Mouse (Mus musculus) layer of hippocampus, adult 18-20 months (tissue): ENCODE data around the gene Olfr1471. TPM values are rescaled to one million over a fixed set of nuclear protein-coding genes. Genes with fewer than 3 reads are reported as not detected.
"Not testable (repeated sequence)": the region's sequence is repeated elsewhere in the genome, so short reads cannot be mapped to it uniquely, and the experiment has no call there.

Experiments
- DNase-seq, 2 experiments: peaks; one replicate each; pipeline ENCODE4 v3.0.0; 2022; ENCODE audit warnings: low spot score in 2 of 2
- long read RNA-seq: library from polyadenylated mRNA; stranded (forward); transcript quantifications from one replicate; pipeline ENCODE4 v2.0.0, GENCODE M21; 2021
- total RNA-seq, 2 experiments: library from RNA; stranded (reverse); gene quantifications; 2 replicates each; pipeline ENCODE4 v1.2.3; 2021

Gene Olfr1471
- not detected for total RNA-seq
- long read RNA-seq = 0 reads

GRCm38 (mm10) chr19:13443109-13443508 lies at the start of gene Olfr1471:
Olfr1471 (plus strand) TSS chr19:13443409.
- DNase-seq = not testable (repeated sequence)

GRCm38 (mm10) chr19:13407549-13407948 lies 35.7 kb upstream of the Olfr1471 start, which contains the start of gene Olfr1469:
Olfr1469 (plus strand) TSS chr19:13407849.
- no peak for DNase-seq

- DNase-seq = no peak
Measured at GRCm38 (mm10) chr19:13455986-13456385, 12.8 kb downstream of the Olfr1471 start, which contains the start of gene Olfr1472. Olfr1472 (minus strand) TSS chr19:13456086.

GRCm38 (mm10) chr19:13469265-13469664 lies 26.1 kb downstream of the Olfr1471 start, which contains the start of gene Olfr1474:
Olfr1474 (plus strand) TSS chr19:13469565.
- DNase-seq = not testable (repeated sequence)

- no peak for DNase-seq
Measured at GRCm38 (mm10) chr19:13480096-13480495, 36.9 kb downstream of the Olfr1471 start, which contains the start of gene Olfr1475. Olfr1475 (minus strand) TSS chr19:13480196.

GRCm38 (mm10) chr19:13500246-13500645 lies 57.0 kb downstream of the Olfr1471 start, which contains the start of gene Olfr1477:
Olfr1477 (plus strand) TSS chr19:13500546.
- no peak for DNase-seq

Other genes with a start within 250 kb of the Olfr1471 start
- not detected for gene Olfr1463, start 212.1 kb upstream of the Olfr1471 start, total RNA-seq
- gene Olfr1465, start 127.9 kb upstream of the Olfr1471 start, total RNA-seq = not detected
- not detected for gene Olfr1466, start 104.5 kb upstream of the Olfr1471 start, total RNA-seq
- not detected for gene Olfr1467, start 81.2 kb upstream of the Olfr1471 start, total RNA-seq
- not detected for gene Olfr1469, start 35.6 kb upstream of the Olfr1471 start, total RNA-seq
- gene Olfr1472, start 12.7 kb downstream of the Olfr1471 start, total RNA-seq = not detected
- gene Olfr1474, start 26.2 kb downstream of the Olfr1471 start, total RNA-seq = not detected
- not detected for gene Olfr1475, start 36.8 kb downstream of the Olfr1471 start, total RNA-seq
- gene Olfr1477, start 57.1 kb downstream of the Olfr1471 start, total RNA-seq = not detected
- not detected for gene Olfr1480, start 84.5 kb downstream of the Olfr1471 start, total RNA-seq
- not detected for gene Olfr1484, start 140.1 kb downstream of the Olfr1471 start, total RNA-seq
- not detected for gene Olfr1487, start 174.0 kb downstream of the Olfr1471 start, total RNA-seq
- gene Olfr1489, start 188.2 kb downstream of the Olfr1471 start, total RNA-seq = not detected
- not detected for gene Olfr1490, start 207.7 kb downstream of the Olfr1471 start, total RNA-seq